ENCODE assay signal across 25 mouse cellular contexts in the genomic region with DNA sequence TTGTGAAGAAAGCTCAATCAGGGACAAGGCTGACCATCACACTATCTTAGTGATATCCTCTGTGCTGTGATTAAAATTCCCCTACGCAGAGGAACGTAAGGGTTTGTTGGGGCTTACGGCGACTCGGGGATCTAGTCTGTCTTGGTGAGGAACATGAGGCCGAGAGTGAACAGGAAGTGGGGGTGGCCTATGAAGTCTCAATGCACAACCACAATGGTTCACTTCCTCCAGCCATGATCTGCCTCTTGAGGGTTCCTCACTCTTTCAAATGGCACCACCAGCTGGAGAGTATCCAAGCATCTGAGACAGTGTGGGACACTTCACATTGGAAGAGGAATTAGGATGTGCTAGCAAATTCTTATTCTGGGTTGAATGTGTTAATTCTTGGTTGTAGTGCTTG.
DNase-seq lines count a peak whose midpoint lies in the region; ATAC-seq and TF ChIP-seq lines count a peak whose summit lies in the region.
"Had no signal": no experiment of that assay in that cellular context is flagged by ENCODE, and none has a peak within 500 bp of the region (broad histone marks: within the 10 kb centered on the region; RNA-seq: fewer than 3 reads in every experiment).

No protein-coding gene starts in this region.

- no peak for TF ChIP-seq CTCF in CH12.LX (conservative IDR thresholded peaks at IDR 0.05 in 1 of 2, IDR thresholded peaks at IDR 0.05 in 1 of 2; ENCODE audit: low read depth in 2 of 2, low read length in 2 of 2)

- H3K79me2 ChIP-seq in CH12.LX (replicated peaks; ENCODE audit: control insufficient read depth, extremely low read depth, insufficient read depth, poor library complexity, severe bottlenecking): no peaks in the 10 kb centered on the region

- H3K9me3 ChIP-seq in CH12.LX (replicated peaks; ENCODE audit: low read length): no peaks in the 10 kb centered on the region
- H3K9me3 ChIP-seq: embryonic facial prominence, embryonic 10.5 days; embryonic facial prominence, embryonic 12.5 days; forebrain, embryonic 13.5 days; forebrain, embryonic 15.5 days had no signal

- no peak for TF ChIP-seq RAD21 in CH12.LX (IDR thresholded peaks at IDR 0.05; ENCODE audit: low read depth, low read length)

- DNase-seq in thymus, postnatal 0 days (ENCODE audit: low spot score): peak; percentile 7
- DNase-seq in thymus, adult 18-20 months: no peak
- peak; percentile 33 for DNase-seq in CH12.LX (ENCODE audit: extremely low read depth)
- DNase-seq in urinary bladder, postnatal 10 days (ENCODE audit: low spot score): no peak
- DNase-seq in Muller cell, postnatal 12 days (ENCODE audit: inconsistent ontology term): no peak
- DNase-seq in adrenal gland, postnatal 14 days: no peak
- DNase-seq: adrenal gland, adult 8-10 months; adrenal gland, postnatal 25 days; B cell, adult 2 months; cerebellum, adult 11 months; cerebellum, adult 18-20 months; cerebellum, adult 8-10 months; cerebellum, adult 9-11 months; cerebellum, postnatal 14 days; cerebellum, postnatal 36 days; forebrain, postnatal 0 days had no signal

- peaks cover 2 to 4% of the 10 kb centered on the region in 2 experiments; a peak in 3 of 4 replicates for H3K4me1 ChIP-seq in CH12.LX (ENCODE audit: control insufficient read depth in 1 of 2, insufficient read depth in 2 of 2)
- H3K4me1 ChIP-seq: embryonic facial prominence, embryonic 12.5 days; forebrain, embryonic 13.5 days; forebrain, embryonic 15.5 days had no signal

- H3K9ac ChIP-seq in CH12.LX (ENCODE audit: insufficient read depth, low read depth): no peak overlapping the region
- H3K9ac ChIP-seq: embryonic facial prominence, embryonic 12.5 days; forebrain, embryonic 13.5 days; forebrain, embryonic 15.5 days; forebrain, postnatal 0 days had no signal

- H3K4me3 ChIP-seq in CH12.LX (replicated peaks in 1 of 3; ENCODE audit: low read depth in 2 of 3, low read length in 2 of 3, poor library complexity in 1 of 3): no peak overlapping the region
- H3K4me3 ChIP-seq: embryonic facial prominence, embryonic 10.5 days; embryonic facial prominence, embryonic 12.5 days; forebrain, embryonic 13.5 days; forebrain, embryonic 15.5 days had no signal

- no peak overlapping the region for H3K4me2 ChIP-seq in CH12.LX (ENCODE audit: insufficient read depth, low read depth, poor library complexity, severe bottlenecking)
- H3K4me2 ChIP-seq: embryonic facial prominence, embryonic 12.5 days; forebrain, embryonic 13.5 days; forebrain, embryonic 15.5 days had no signal

- in situ Hi-C loops in CH12.LX (cut with MboI; ENCODE audit: low pct_ligation_motif_present, low pct_unique_long_range_greater_than_20kb, low sequenced_read_pairs): no loop called here

- no peak overlapping the region for H3K27ac ChIP-seq in CH12.LX (ENCODE audit: insufficient read depth, low read depth)
- H3K27ac ChIP-seq: embryonic facial prominence, embryonic 10.5 days; embryonic facial prominence, embryonic 12.5 days; forebrain, embryonic 13.5 days; forebrain, embryonic 15.5 days had no signal

- TF ChIP-seq POLR2A in CH12.LX (IDR thresholded peaks at IDR 0.05; ENCODE audit: low read depth, low read length): no peak

- peak; percentile 65 for ATAC-seq in granulocyte monocyte progenitor cell, adult 5-6 weeks (replicated peaks; ENCODE audit: poor library complexity, severe bottlenecking)
- ATAC-seq in megakaryocyte progenitor cell, adult 5-6 weeks (replicated peaks; ENCODE audit: poor library complexity): peak; percentile 65
- ATAC-seq: activated CD4-positive, CD25-positive, alpha-beta regulatory T cell, adult 4 months; CD4-positive, CD25-positive, alpha-beta regulatory T cell, adult 4 months; forebrain, embryonic 13.5 days; forebrain, embryonic 15.5 days; forebrain, postnatal 0 days; Patski had no signal

- dilution Hi-C loops in CH12.LX (cut with MboI; ENCODE audit: extremely low pct_ligation_motif_present, extremely low pct_unique_long_range_greater_than_20kb, low sequenced_read_pairs): no loop called here

- no peaks in the 10 kb centered on the region for H3K36me3 ChIP-seq in CH12.LX (replicated peaks in 1 of 2; ENCODE audit: control insufficient read depth in 1 of 2, insufficient read depth in 1 of 2, low read length in 1 of 2)
- H3K36me3 ChIP-seq: embryonic facial prominence, embryonic 10.5 days; embryonic facial prominence, embryonic 12.5 days; forebrain, embryonic 15.5 days had no signal

- H3K27me3 ChIP-seq in CH12.LX (replicated peaks): no peaks in the 10 kb centered on the region
- H3K27me3 ChIP-seq: embryonic facial prominence, embryonic 12.5 days; forebrain, embryonic 15.5 days had no signal

- TF ChIP-seq EP300 in CH12.LX (IDR thresholded peaks at IDR 0.05; ENCODE audit: low read length): no peak

TF ChIP-seq in CH12.LX, 34 proteins besides CTCF, POLR2A, EP300 and RAD21:
- TF ChIP-seq KAT2A (IDR thresholded peaks at IDR 0.05; ENCODE audit: insufficient replicate concordance, low read length): no peak
- no peak for TF ChIP-seq GABPA (IDR thresholded peaks at IDR 0.05; ENCODE audit: insufficient replicate concordance, low read depth, low read length)
- TF ChIP-seq TCF12 (IDR thresholded peaks at IDR 0.05; ENCODE audit: low read depth, low read length): no peak
- TF ChIP-seq SIN3A (IDR thresholded peaks at IDR 0.05; ENCODE audit: low read length): no peak
- no peak for TF ChIP-seq BHLHE40 (IDR thresholded peaks at IDR 0.05; ENCODE audit: low read depth, low read length)
- no peak for TF ChIP-seq ETS1 (conservative IDR thresholded peaks at IDR 0.05; ENCODE audit: low read depth, low read length)
TF ChIP-seq in CH12.LX: peak in this region for 0.

Comparison
In these comparisons a context has a peak if more than half of its experiments do, and no peak if none do; other contexts are left out.
1. DNase-seq: peak in thymus, postnatal 0 days (single experiment) and CH12.LX (single experiment); none in thymus, adult 18-20 months (0 of 2), urinary bladder, postnatal 10 days (single experiment), Muller cell, postnatal 12 days (single experiment) and adrenal gland, postnatal 14 days (single experiment).